8 mouse cellular contexts compared by ENCODE assay signal in the genomic region with DNA sequence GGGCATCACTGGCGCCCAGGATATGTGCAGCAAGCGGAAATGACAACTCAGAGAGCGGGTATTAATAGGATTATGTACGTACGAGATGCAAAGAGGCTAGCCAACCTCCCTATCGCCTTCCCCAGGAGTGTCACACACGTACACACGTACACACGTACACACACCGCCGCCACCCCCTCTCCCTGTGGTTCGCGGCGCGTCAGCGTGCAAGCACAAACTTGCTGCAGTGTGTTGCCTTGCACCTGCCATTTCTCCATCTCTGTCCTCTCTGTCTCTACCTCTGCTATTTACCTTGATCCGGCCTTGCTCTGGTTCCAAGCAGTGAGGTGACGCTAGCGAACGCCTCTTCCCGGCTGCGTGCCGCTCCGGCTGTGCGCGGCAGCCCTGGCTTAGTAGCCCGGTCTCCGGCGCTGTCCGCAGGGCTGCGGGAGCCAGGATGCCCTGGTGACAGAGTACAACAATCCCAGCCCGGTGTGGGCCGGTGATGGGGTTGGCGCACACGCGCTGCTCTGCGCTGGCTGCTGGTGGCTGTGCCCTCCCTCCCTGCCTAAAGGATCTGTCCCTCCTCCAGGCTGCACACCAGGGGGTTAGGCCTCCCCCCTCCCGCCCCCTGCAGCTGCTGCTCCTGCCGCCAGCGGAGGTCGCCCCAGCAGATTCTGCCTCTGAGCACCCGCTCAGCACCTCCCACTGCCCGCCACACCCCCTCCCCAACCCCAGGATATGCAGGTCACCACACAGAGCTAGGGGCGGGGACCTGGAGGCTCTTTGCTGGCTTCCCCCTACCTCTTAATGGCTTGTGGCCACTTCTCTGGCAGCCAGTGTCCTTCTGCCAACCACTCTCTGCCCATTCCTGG. TPM values are rescaled to one million over a fixed set of nuclear protein-coding genes. Genes with fewer than 3 reads are reported as not detected.
A peak's percentile ranks its signal among the peaks of the same experiment; 100 is the strongest.
DNase-seq lines count a peak whose midpoint lies in the region; TF ChIP-seq lines count a peak whose summit lies in the region.

No protein-coding gene starts in this region.

- TF ChIP-seq CTCF in cortical plate, adult 2 months (IDR thresholded peaks at IDR 0.05; ENCODE audit: extremely low read depth, insufficient read depth, low read length) = no peak
- TF ChIP-seq CTCF in kidney, adult 2 months (conservative IDR thresholded peaks at IDR 0.05; ENCODE audit: insufficient read depth, insufficient read length, low read depth, low read length) = no peak

- H3K4me3 ChIP-seq in cortical plate, adult 2 months (ENCODE audit: insufficient read depth, low read length) = peak overlapping the region; percentile 61
- H3K4me3 ChIP-seq in kidney, adult 2 months (ENCODE audit: insufficient read depth, low read depth, low read length) = peak overlapping the region; percentile 69
- peak overlapping the region; percentile 60 for H3K4me3 ChIP-seq in limb, embryonic 10.5 days
- H3K4me3 ChIP-seq in midbrain, embryonic 10.5 days = peak overlapping the region; percentile 71

- H3K4me1 ChIP-seq in cortical plate, adult 2 months (ENCODE audit: control insufficient read depth, insufficient read depth, low read length) = peaks cover 3% of the 10 kb centered on the region; the same call in 1 of the 2 replicates
- no peaks in the 10 kb centered on the region for H3K4me1 ChIP-seq in kidney, adult 2 months (ENCODE audit: control insufficient read depth, insufficient read depth, low read length)
- H3K4me1 ChIP-seq in limb, embryonic 10.5 days = peaks cover 10% of the 10 kb centered on the region
- peaks cover 16% of the 10 kb centered on the region for H3K4me1 ChIP-seq in midbrain, embryonic 10.5 days

- H3K27ac ChIP-seq in cortical plate, adult 2 months (ENCODE audit: insufficient read depth, low read length) = peak overlapping the region; percentile 75
- peak overlapping the region; percentile 8 for H3K27ac ChIP-seq in kidney, adult 2 months (ENCODE audit: insufficient read depth, low read depth, low read length)
- no peak overlapping the region for H3K27ac ChIP-seq in limb, embryonic 10.5 days
- H3K27ac ChIP-seq in midbrain, embryonic 10.5 days (replicated peaks) = peak overlapping the region; percentile 68

- TF ChIP-seq POLR2A in cortical plate, adult 2 months (IDR thresholded peaks at IDR 0.05; ENCODE audit: extremely low read depth, insufficient read depth, low read length) = peak; percentile 65; the same call in 1 of the 2 replicates
- no peak for TF ChIP-seq POLR2A in kidney, adult 2 months (IDR thresholded peaks at IDR 0.05; ENCODE audit: low read depth, low read length)

- H3K9me3 ChIP-seq in limb, embryonic 10.5 days (replicated peaks) = no peaks in the 10 kb centered on the region
- H3K9me3 ChIP-seq in midbrain, embryonic 10.5 days (replicated peaks) = no peaks in the 10 kb centered on the region

- no peaks in the 10 kb centered on the region for H3K27me3 ChIP-seq in kidney, adult 2 months (replicated peaks; ENCODE audit: control insufficient read depth, insufficient read depth, low read length)
- peaks cover 18% of the 10 kb centered on the region; the same call in 1 of the 2 replicates for H3K27me3 ChIP-seq in limb, embryonic 10.5 days (ENCODE audit: low read depth, poor library complexity, severe bottlenecking)
- peaks cover 11% of the 10 kb centered on the region; the same call in 1 of the 2 replicates for H3K27me3 ChIP-seq in midbrain, embryonic 10.5 days (ENCODE audit: low read depth, poor library complexity, severe bottlenecking)

- H3K36me3 ChIP-seq in kidney, adult 2 months (ENCODE audit: control insufficient read depth, insufficient read depth, low read length) = no peaks in the 10 kb centered on the region
- H3K36me3 ChIP-seq in limb, embryonic 10.5 days = no peaks in the 10 kb centered on the region
- H3K36me3 ChIP-seq in midbrain, embryonic 10.5 days = no peaks in the 10 kb centered on the region

- DNase-seq in adrenal gland, postnatal 14 days = peak; percentile 65
- peak; percentile 38 to 65 for DNase-seq in heart, adult 18-20 months
- DNase-seq in kidney, adult 2 months = peak; percentile 49
- DNase-seq in limb, embryonic 10.5 days (ENCODE audit: low spot score) = peak; percentile 53
- peak; percentile 61 for DNase-seq in midbrain, embryonic 10.5 days (ENCODE audit: low spot score)
- peak; percentile 76 for DNase-seq in right cerebral cortex, postnatal 25 days
- DNase-seq in adipocyte (ENCODE audit: low spot score) = no peak

- WGBS in kidney, adult 2 months = 2% methylated on average over 44 of the region's 44 CpGs
- under 1% methylated on average over 43 of the region's 44 CpGs for WGBS in limb, embryonic 10.5 days
- WGBS in midbrain, embryonic 10.5 days = under 1% methylated on average over 44 of the region's 44 CpGs

RNA-seq across cellular contexts. Expression of a gene that starts 0.9 kb away (rescaled TPM):
- 15.1 and 18.3 TPM in 2 replicates for total RNA-seq in adrenal gland, postnatal 14 days (2021)
- 165 and 174 TPM in 2 replicates for polyA plus RNA-seq in cortical plate, adult 2 months (2012; rRNA removed)
- 10 to 100 TPM; 61.8 to 62.6 TPM for total RNA-seq in heart, adult 18-20 months (2021)
- polyA plus RNA-seq in kidney, adult 2 months (2012; rRNA removed) = 10.2 and 12.3 TPM in 2 replicates
- 2.7 and 3.5 TPM in 2 replicates for polyA plus RNA-seq in limb, embryonic 10.5 days (2016; fragmentation: Nextera tagmentation; extraction: Ambion mirVana)
- polyA plus RNA-seq in midbrain, embryonic 10.5 days (2016; fragmentation: Nextera tagmentation; extraction: Ambion mirVana) = 1.6 and 2.9 TPM in 2 replicates

RNA-seq across cellular contexts. Expression of a gene that starts 43.2 kb away (rescaled TPM):
- total RNA-seq in adrenal gland, postnatal 14 days (2021) = 9.0 and 11.1 TPM in 2 replicates
- polyA plus RNA-seq in cortical plate, adult 2 months (2012; rRNA removed) = 0.61 and 0.78 TPM in 2 replicates
- total RNA-seq in heart, adult 18-20 months (2021) = 1 to 10 TPM; 7.5 to 9.0 TPM
- polyA plus RNA-seq in kidney, adult 2 months (2012; rRNA removed) = 3.4 and 3.8 TPM in 2 replicates
- 2.0 and 2.2 TPM in 2 replicates for polyA plus RNA-seq in limb, embryonic 10.5 days (2016; fragmentation: Nextera tagmentation; extraction: Ambion mirVana)
- 1.3 and 1.4 TPM in 2 replicates for polyA plus RNA-seq in midbrain, embryonic 10.5 days (2016; fragmentation: Nextera tagmentation; extraction: Ambion mirVana)

Comparison
In these comparisons a context has a peak if more than half of its experiments do, and no peak if none do; other contexts are left out.
1. RNA of a gene that starts 0.9 kb away (polyA plus RNA-seq): 165 to 174 TPM in cortical plate, adult 2 months; 10.2 to 12.3 TPM in kidney, adult 2 months, 2.7 to 3.5 TPM in limb, embryonic 10.5 days and 1.6 to 2.9 TPM in midbrain, embryonic 10.5 days; every median in the first group is over 10 times any median in the second.
2. Peak in every context shown above with its lines, with median percentiles within 50 percentile points of each other: H3K4me3 ChIP-seq.